Mouse (Mus musculus): ENCODE results near the gene Casp8. TPM values are rescaled to one million over a fixed set of nuclear protein-coding genes. Genes with fewer than 3 reads are reported as not detected.

Gene Casp8
- polyA plus RNA-seq, 1 experiment from 2014 or later, result 33.4 TPM

DNA sequence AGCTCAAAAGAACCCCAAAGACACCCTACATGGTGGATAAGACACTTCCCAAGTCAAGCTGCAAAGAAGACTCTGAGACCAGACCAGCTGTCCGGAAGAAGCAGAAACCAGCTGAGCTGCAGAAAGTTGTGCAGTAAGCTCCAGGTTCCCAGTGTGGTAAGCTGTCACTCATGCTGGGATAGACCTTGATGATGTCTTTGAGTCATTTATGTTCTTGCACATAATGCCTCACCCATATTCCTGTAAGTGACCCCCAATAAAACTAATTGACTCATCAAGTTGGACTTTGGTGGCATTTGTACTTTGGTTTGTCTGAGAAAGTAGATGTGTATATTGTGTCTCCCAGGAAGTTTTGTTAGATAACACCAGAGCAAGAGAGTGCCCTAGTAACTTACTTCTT is 17.6 kb upstream of the Casp8 start:
- WGBS, result 100% methylated on average over 1 of the region's 1 CpGs
- DNase-seq (ENCODE audit: low spot score) (no peak), ATAC-seq (no peak)
- no peak overlapping the region for H3K27ac ChIP-seq (ENCODE audit: low read length)
- TF ChIP-seq CTCF (IDR thresholded peaks at IDR 0.05) (no peak), EP300 (IDR thresholded peaks at IDR 0.05) (no peak)
- no peaks in the 10 kb centered on the region for H3K36me3 ChIP-seq (ENCODE audit: insufficient read depth, low read length)
- no peak overlapping the region for H3K4me2 ChIP-seq (replicated peaks; ENCODE audit: low read depth, low read length)
- no peaks in the 10 kb centered on the region for H3K27me3 ChIP-seq (replicated peaks; ENCODE audit: insufficient read depth, low read length)
- H3K4me1 ChIP-seq (ENCODE audit: insufficient read depth, low read depth, low read length), result no peaks in the 10 kb centered on the region
- no peak overlapping the region for H3K9ac ChIP-seq (replicated peaks; ENCODE audit: low read depth)
- H3K4me3 ChIP-seq (ENCODE audit: low read depth, low read length), result no peak overlapping the region
- H3K9me3 ChIP-seq (ENCODE audit: low read length), result no peaks in the 10 kb centered on the region

DNA sequence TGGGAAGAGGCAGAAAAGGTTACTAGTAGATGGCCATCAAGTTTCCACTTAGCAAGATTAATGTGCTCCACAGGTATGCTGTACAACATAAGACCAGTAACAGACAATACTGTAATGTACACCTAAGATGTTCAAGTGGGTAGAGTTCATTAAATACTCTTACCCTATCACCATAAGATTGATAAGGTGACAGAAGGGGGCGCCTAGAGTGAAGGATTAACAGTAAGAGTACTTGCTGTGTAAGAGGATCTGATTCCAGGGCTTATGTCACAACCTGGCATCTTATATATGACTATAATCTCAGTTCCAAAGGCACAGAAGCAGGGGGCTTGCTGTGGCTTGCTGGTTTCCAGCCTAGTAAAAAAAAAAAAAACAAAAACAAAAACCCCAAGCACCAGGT is 16.9 kb upstream of the Casp8 start:
- H3K9me3 ChIP-seq (ENCODE audit: low read length), result no peaks in the 10 kb centered on the region
- TF ChIP-seq CTCF (IDR thresholded peaks at IDR 0.05) (no peak), EP300 (IDR thresholded peaks at IDR 0.05) (no peak)
- WGBS, result 12% methylated on average over 1 of the region's 1 CpGs

GRCm38 (mm10) chr1:58786276-58786675 is 8.9 kb upstream of the Casp8 start:
- H3K27ac ChIP-seq (ENCODE audit: low read length), result no peak overlapping the region
- WGBS, result 85% methylated on average over 2 of the region's 2 CpGs
- no peak for ATAC-seq

More for the DNA sequence above, 16.9 kb upstream of the Casp8 start:
- no peak overlapping the region for H3K4me2 ChIP-seq (replicated peaks; ENCODE audit: low read depth, low read length)
- H3K9ac ChIP-seq (replicated peaks; ENCODE audit: low read depth), result no peak overlapping the region
- H3K4me1 ChIP-seq (ENCODE audit: insufficient read depth, low read depth, low read length), result no peaks in the 10 kb centered on the region
- ATAC-seq (no peak), DNase-seq (ENCODE audit: low spot score) (no peak)
- no peak overlapping the region for H3K27ac ChIP-seq (ENCODE audit: low read length)
- H3K27me3 ChIP-seq (replicated peaks; ENCODE audit: insufficient read depth, low read length), result no peaks in the 10 kb centered on the region
- no peaks in the 10 kb centered on the region for H3K36me3 ChIP-seq (ENCODE audit: insufficient read depth, low read length)
- no peak overlapping the region for H3K4me3 ChIP-seq (ENCODE audit: low read depth, low read length)

DNA sequence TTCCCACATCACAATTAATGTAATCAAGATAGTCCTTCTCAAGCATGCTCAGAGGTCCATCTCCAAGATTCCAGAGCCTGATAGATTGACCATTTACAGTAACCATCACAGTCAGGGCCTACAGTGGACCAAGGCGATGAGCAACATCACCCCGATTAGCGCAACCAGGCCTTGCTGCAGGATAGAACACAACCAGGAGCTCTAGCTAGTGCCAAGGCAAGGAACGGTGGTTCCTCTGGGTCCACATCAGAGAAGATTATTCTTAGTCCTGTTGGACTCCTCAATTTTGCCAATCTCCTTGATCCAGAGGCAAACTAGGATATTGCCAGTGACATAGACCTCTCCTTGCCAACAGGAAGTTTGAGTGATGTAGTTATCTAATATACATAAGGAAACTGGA is 6.8 kb upstream of the Casp8 start:
- no peaks in the 10 kb centered on the region for H3K36me3 ChIP-seq (ENCODE audit: insufficient read depth, low read length)
- 94% methylated on average over 4 of the region's 4 CpGs for WGBS
- no peak for ATAC-seq

More at GRCm38 (mm10) chr1:58786276-58786675, 8.9 kb upstream of the Casp8 start:
- no peaks in the 10 kb centered on the region for H3K27me3 ChIP-seq (replicated peaks; ENCODE audit: insufficient read depth, low read length)
- no peak overlapping the region for H3K4me3 ChIP-seq (ENCODE audit: low read depth, low read length)
- DNase-seq (ENCODE audit: low spot score), result no peak
- TF ChIP-seq EP300 (IDR thresholded peaks at IDR 0.05) (no peak), CTCF (IDR thresholded peaks at IDR 0.05) (no peak)
- H3K9ac ChIP-seq (replicated peaks; ENCODE audit: low read depth), result no peak overlapping the region
- no peak overlapping the region for H3K4me2 ChIP-seq (replicated peaks; ENCODE audit: low read depth, low read length)
- H3K36me3 ChIP-seq (ENCODE audit: insufficient read depth, low read length), result no peaks in the 10 kb centered on the region
- no peaks in the 10 kb centered on the region for H3K9me3 ChIP-seq (ENCODE audit: low read length)
- H3K4me1 ChIP-seq (ENCODE audit: insufficient read depth, low read depth, low read length), result no peaks in the 10 kb centered on the region

GRCm38 (mm10) chr1:58794705-58795104 is 469 bp upstream of the Casp8 start:
- peak overlapping the region; percentile 92 for H3K27ac ChIP-seq (ENCODE audit: low read length)
- H3K9ac ChIP-seq (replicated peaks; ENCODE audit: low read depth), result no peak overlapping the region
- 44% methylated on average over 2 of the region's 2 CpGs for WGBS
- 0 out of 2 replicates have a peak, but pooled peaks cover 3% of the 10 kb centered on the region for H3K4me1 ChIP-seq (ENCODE audit: insufficient read depth, low read depth, low read length)
- H3K4me3 ChIP-seq (ENCODE audit: low read depth, low read length), result no peak overlapping the region
- ATAC-seq, result no peak; the same call in 1 of the 2 replicates
- peak; percentile 11 for DNase-seq (ENCODE audit: low spot score)
- H3K4me2 ChIP-seq (replicated peaks; ENCODE audit: low read depth, low read length), result peak overlapping the region; percentile 81
- H3K36me3 ChIP-seq (ENCODE audit: insufficient read depth, low read length), result 0 out of 2 replicates have a peak, but pooled peaks cover 4% of the 10 kb centered on the region
- H3K27me3 ChIP-seq (replicated peaks; ENCODE audit: insufficient read depth, low read length), result no peaks in the 10 kb centered on the region
- no peaks in the 10 kb centered on the region for H3K9me3 ChIP-seq (ENCODE audit: low read length)
- TF ChIP-seq CTCF (IDR thresholded peaks at IDR 0.05), result no peak
- no peak for TF ChIP-seq EP300 (IDR thresholded peaks at IDR 0.05)

More for the DNA sequence above, 6.8 kb upstream of the Casp8 start:
- H3K4me2 ChIP-seq (replicated peaks; ENCODE audit: low read depth, low read length), result no peak overlapping the region
- TF ChIP-seq EP300 (IDR thresholded peaks at IDR 0.05) (no peak), CTCF (IDR thresholded peaks at IDR 0.05) (no peak)
- no peaks in the 10 kb centered on the region for H3K27me3 ChIP-seq (replicated peaks; ENCODE audit: insufficient read depth, low read length)
- H3K27ac ChIP-seq (ENCODE audit: low read length), result no peak overlapping the region
- H3K4me3 ChIP-seq (ENCODE audit: low read depth, low read length), result no peak overlapping the region
- H3K4me1 ChIP-seq (ENCODE audit: insufficient read depth, low read depth, low read length), result no peaks in the 10 kb centered on the region
- no peaks in the 10 kb centered on the region for H3K9me3 ChIP-seq (ENCODE audit: low read length)
- no peak overlapping the region for H3K9ac ChIP-seq (replicated peaks; ENCODE audit: low read depth)
- DNase-seq (ENCODE audit: low spot score), result no peak

DNA sequence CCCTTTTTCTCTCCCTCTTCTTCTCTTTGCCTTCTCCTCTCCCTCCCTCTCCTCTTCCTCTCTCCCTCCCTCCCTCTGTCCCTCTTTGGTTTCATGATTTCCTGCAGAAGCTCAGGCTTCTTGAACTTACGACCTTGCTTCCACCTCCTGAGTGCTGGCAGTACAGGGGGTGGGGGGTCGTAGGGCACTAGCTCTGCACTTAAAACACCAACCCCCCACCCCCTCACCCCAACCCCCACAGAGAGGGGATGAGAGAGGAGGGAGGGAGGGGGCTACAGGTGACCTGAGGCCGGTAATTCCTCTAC is 837 bp downstream of the Casp8 start:
- DNase-seq (ENCODE audit: low spot score) (no peak), ATAC-seq (0 out of 2 replicates have a peak, but pooled peaks have one; percentile 9)
- Histone ChIP-seq H3K4me3 (ENCODE audit: low read depth, low read length) (peak overlapping the region; percentile 68), H3K36me3 (ENCODE audit: insufficient read depth, low read length) (0 out of 2 replicates have a peak, but pooled peaks cover 4% of the 10 kb centered on the region), H3K4me2 (replicated peaks; ENCODE audit: low read depth, low read length) (peak overlapping the region; percentile 81), H3K27me3 (replicated peaks; ENCODE audit: insufficient read depth, low read length) (no peaks in the 10 kb centered on the region), H3K9ac (replicated peaks; ENCODE audit: low read depth) (peak overlapping the region; percentile 80), H3K4me1 (ENCODE audit: insufficient read depth, low read depth, low read length) (0 out of 2 replicates have a peak, but pooled peaks cover 3% of the 10 kb centered on the region), H3K27ac (ENCODE audit: low read length) (peak overlapping the region; percentile 92), H3K9me3 (ENCODE audit: low read length) (no peaks in the 10 kb centered on the region)
- TF ChIP-seq EP300 (IDR thresholded peaks at IDR 0.05) (no peak), CTCF (IDR thresholded peaks at IDR 0.05) (no peak)
- 0% methylated on average over 3 of the region's 3 CpGs for WGBS

- ATAC-seq (no peak), DNase-seq (ENCODE audit: low spot score) (no peak)
- H3K9ac ChIP-seq (replicated peaks; ENCODE audit: low read depth), result no peak overlapping the region
- peak overlapping the region; percentile 39; the same call in 1 of the 2 replicates for H3K4me2 ChIP-seq (replicated peaks; ENCODE audit: low read depth, low read length)
- WGBS, result 40% methylated on average over 4 of the region's 4 CpGs
- H3K4me1 ChIP-seq (ENCODE audit: insufficient read depth, low read depth, low read length), result 0 out of 2 replicates have a peak, but pooled peaks cover 3% of the 10 kb centered on the region
- 0 out of 2 replicates have a peak overlapping the region, but pooled peaks have one; percentile 8 for H3K4me3 ChIP-seq (ENCODE audit: low read depth, low read length)
- H3K9me3 ChIP-seq (ENCODE audit: low read length), result no peaks in the 10 kb centered on the region
- no peaks in the 10 kb centered on the region for H3K27me3 ChIP-seq (replicated peaks; ENCODE audit: insufficient read depth, low read length)
- no peak overlapping the region for H3K27ac ChIP-seq (ENCODE audit: low read length)
- TF ChIP-seq EP300 (IDR thresholded peaks at IDR 0.05) (no peak), CTCF (IDR thresholded peaks at IDR 0.05) (no peak)
- H3K36me3 ChIP-seq (ENCODE audit: insufficient read depth, low read length), result 0 out of 2 replicates have a peak, but pooled peaks cover 4% of the 10 kb centered on the region
Observed at GRCm38 (mm10) chr1:58796853-58797252, 1.7 kb downstream of the Casp8 start.

Data from lung, postnatal 0 days (tissue).